Mouse (Mus musculus): ENCODE data around the gene Etv6.

- no peak for TF ChIP-seq CTCF (IDR thresholded peaks at IDR 0.05; ENCODE audit: low read depth, low read length)
- no peak for TF ChIP-seq POLR2A (IDR thresholded peaks at IDR 0.05; ENCODE audit: extremely low read depth, insufficient read depth, low read length)
Observed at GRCm38 (mm10) chr6:134189575-134190132, 154.2 kb downstream of the Etv6 start.
